Mouse (Mus musculus): Measurements from ENCODE around the gene Mindy2.

Mindy2 gene

DNA sequence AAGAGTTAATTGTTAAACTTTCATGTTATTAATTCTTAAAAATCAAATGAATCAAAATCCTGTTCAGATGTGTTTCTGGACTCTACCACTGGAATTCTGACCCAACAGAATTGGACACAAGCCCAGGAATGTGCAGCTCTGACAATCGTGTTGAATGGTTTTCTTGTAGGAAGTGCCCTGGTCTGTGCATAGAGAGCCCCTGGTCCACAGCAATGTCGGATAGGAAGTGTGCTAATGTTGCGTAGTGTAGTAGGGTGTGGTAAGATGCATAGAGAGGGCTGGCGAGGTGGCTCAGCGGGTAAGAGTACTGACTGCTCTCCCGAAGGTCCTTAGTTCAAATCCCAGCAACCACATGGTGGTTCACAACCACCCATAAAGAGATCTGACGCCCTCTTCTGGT is 9.8 kb upstream of the Mindy2 start:
- no peak for DNase-seq

DNA sequence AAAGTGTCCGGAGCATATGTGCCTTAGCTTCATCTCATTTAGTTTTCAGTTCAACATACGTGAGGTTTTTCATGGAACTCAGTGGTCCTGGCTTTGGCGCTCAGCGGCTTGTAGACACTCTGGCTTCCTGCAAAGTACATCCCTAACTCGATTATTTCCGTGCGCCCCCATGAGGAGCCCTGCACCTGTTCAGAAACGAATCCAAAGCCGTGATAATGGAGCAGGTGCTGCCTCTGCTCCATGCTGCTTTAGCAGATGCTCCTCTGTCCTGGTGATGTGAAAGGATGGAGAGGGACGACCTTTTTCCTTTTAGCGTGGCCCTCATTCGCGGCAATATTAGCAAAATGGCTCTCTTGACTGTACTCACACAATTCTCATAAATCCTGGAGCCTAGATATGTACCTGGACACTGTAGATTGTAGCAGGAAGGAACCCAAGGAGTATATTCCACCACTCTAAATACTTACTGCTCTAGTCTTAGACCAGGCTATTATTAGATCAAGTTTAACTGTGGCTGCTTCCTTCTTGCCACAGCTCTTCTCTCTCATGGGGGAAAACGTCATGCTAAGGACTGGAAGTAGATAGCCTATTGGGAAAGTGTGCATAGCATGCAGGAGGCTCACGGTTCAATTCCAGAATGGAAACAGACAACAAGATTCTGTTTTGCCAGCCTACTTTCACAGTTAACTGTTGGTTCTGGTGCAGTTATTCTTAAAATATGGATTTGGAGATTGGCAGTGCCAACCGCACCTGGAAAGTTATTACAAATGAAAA is 8.6 kb upstream of the Mindy2 start:
- DNase-seq = peak; percentile 93 to 96

DNA sequence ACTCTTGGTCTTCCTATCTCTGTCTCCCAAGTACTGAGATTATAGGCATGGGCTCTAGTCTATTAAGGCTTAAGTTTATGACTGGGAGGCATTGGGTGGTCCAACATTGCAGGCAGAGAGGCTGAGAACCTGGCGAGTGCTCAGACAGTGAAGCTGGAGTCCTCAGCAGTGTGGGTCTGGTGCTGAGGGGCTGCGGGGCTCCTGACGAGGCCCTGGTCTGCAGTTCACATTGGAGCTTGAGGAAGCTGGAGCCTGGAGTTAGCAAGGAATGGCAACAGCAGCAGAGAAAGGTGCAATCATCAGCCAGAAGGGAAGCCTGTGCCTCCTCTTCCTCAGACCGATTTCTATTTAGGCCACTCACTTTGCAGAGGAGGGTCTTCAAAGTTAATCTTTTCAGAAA is 7.9 kb upstream of the Mindy2 start:
- DNase-seq = peak in 1 of 2 experiments; percentile 57

DNA sequence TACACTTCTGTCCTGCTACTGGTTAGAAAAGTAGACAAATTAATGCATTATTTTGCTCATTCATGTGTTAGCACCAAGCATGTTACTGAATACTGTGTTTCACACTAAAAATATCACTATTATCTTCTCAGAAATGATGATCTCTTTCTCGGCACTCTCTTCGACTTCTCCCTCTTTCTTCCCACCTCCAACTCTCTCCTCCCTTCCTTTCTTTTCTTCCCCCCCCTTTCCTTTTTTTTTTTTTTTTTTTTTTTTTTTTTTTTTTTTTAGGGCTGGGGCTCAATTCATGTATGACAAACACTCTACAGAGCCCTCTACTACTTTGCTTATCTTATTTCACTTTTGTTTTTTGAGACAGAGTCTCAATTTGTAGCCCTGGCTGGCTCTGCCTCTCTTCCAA is 1.3 kb upstream of the Mindy2 start:
- DNase-seq = no peak

DNA sequence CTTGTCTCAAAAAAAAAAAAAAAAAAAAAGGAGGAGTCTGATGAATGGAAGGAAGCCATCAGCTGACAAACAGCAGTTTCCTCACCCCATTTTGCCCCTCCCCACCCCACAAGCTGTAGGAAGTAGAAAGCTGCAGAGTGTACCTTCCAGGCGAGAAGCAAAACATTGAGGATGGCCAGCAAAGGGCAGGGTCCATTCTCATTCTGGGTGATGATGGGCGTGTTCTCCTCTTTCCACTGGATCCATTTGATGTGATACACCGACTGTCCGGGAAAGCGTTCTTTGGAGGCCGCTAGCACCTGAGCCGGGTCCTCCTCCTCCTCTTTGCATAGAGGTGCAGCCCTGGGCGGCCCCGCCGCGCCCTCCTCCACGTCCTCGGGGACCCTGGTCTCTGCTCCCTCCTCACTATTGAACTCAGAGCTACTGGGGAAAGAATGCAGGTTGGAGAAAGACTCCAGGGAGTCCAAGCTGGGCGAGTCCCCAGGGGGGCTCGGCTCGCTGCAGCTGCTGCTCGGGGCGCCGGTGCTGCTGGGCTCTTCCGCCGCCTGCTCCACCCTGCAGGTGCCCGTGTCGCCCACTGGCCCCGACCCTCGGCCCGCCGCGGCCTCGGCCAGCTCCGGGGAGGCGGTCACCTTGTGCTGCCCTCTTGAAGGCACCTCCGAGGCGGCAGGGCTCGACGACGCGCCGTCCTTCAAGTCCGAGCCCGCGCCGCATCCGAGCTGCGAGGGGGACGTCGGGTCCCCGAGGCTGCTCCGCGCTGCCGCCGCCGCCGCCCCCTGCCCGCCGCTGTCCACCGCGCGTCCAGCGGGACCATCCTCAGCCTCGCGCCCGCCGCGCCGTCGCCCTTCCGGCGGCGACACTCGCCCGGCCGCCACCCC is 605 bp downstream of the Mindy2 start, which contains the start of gene Gm10642:
Gene Gm10642 (plus strand): TSS at position 122 of the 878 bp plus-strand sequence.
- DNase-seq = peak; percentile 69 to 75

DNA sequence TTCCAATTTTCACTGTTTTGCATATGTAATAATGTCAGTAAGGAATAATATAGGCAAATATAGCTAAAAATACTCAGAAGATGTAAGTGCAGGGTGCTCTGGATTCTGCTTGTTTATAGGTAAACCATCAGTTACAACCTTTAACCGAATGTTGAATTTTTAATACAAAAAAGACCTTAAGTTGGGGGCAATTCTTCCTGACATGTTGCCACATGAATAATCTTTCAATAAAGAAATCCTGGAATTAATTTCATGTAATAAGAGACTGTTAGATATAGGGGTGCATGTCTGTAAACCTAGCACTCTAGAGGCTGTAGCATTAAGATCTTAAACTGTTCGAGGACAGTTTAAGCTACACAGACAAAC is 1.2 kb downstream of the Mindy2 start:
- no peak for DNase-seq

DNA sequence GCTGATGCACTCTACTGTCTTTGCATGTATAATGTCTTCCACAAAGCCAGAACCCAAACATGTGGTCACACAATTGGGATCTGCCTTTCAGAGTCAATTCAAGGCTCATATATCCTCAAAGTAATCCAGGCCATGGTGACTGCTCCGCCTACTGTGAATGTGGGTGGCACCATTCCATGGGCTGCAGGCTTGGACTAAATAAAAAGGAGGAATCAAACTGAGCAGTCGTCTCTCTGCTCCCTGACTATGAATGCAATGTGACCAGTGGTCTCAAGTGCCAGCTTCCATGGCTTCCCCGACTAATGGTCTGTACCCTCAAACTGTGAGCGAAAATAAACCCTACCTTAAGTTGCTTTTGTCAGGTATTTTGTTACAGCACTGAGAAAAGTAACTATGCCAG is 2.5 kb downstream of the Mindy2 start:
- DNase-seq = peak; percentile 59 to 65

DNA sequence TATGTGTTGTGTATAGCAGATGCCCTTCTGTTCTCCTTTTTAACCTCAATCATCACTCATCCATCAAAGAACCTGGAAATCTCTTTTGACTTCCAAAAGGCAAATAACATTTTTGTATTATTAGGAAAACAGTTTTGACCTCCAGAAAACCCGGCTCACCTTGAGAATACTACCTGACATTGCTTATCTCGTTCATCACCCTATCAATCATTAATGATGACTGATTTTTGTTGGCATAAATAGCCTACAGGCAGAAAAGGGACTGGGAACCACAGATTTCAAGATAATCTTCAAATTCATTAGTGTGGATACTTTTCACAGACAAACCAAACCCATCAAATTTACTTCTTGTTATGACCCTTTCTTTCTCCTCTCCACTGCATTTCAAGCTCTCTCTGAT is 3.1 kb downstream of the Mindy2 start:
- DNase-seq = no peak

DNA sequence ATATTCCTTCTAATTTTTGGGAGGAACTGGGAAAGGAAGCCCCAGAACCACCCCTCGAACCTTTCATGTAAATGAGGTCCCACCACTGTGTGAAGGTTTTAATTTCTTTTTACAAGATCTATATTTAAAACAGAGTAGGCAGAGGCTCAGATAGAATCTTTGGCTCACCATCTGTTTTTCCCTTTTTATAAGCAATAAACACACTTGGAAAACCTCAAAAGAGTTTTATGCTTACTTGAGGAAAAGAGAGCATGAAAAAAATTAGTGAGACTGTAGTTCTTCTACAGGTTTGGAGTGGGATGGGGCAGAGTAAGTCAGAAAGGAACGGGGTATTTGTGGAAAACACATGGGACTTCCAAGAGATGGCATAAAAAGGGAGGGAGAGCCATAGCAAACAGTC is 4.8 kb downstream of the Mindy2 start:
- DNase-seq = no peak

DNA sequence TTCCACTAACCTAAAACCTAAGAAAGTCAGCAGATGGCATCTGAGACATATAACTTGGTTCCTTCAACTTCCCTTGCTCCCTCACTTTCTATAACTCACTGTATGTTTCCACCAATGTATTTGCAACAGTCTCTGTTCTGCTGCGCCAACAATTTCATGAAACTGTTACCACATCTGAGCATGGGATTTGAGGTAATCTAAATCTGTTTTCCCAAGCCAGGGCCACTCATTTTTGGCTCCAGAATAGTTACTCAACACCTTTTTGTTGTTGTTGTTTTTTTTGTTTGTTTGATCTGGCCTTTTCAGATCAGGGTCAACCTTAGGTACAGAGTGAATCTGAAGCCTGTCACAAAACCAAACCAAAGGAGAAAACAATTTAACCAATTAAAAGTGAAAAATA is 6.0 kb downstream of the Mindy2 start:
- no peak for DNase-seq

DNA sequence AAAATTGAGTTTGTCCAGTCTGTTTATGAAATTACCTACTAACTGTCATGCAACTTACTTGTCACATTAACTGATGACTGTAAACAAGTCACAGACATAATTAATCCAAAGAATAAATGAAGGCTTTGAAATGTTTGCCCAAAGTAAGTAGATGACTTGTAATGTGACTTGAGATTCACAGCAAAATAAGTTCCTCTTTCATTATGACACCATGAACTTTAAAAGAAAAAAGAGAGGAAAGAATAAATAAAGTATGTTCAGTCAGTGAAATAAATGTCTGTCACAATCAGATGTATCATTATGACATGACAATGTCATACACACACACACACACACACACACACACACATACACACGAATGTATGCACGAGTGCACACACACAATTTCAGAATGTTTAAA is 6.7 kb downstream of the Mindy2 start:
- no peak for DNase-seq

DNA sequence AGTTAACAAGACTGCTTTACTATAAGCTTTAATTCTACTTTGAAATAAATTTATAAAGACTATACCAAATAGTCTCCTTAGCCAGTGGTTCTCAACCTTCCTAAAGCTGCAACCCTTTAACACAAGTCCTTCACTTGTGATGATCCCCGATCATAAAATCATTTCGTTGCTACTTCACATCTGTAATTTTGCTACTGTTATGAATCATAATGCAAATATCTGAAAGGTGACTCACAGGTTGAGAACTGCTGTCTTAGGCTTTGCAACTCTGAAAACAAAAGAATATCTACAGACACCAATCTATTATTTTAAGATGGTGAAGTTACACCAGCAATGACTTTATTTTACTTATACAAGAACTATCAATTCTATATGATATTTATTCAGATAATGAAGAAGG is 20.2 kb downstream of the Mindy2 start:
- DNase-seq = no peak

DNA sequence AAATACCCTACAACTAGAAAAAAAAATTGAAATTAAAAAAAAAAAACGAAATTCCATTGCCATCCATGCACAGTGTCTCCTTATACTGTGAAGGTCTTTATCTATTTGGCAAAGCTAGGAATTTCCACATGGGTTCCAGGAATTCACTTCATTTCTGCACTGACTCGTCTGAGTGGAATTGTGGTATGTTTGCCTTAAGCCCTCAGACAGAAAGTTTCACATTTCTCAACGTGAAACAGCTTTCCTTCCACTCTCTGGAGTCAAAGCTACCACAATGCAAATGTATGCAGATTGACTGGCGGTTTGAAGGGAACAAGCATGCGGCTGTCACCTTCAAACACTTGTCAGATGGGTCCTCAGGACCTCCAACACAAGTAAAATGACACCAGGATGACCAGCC is 25.3 kb downstream of the Mindy2 start:
- no peak for DNase-seq

DNA sequence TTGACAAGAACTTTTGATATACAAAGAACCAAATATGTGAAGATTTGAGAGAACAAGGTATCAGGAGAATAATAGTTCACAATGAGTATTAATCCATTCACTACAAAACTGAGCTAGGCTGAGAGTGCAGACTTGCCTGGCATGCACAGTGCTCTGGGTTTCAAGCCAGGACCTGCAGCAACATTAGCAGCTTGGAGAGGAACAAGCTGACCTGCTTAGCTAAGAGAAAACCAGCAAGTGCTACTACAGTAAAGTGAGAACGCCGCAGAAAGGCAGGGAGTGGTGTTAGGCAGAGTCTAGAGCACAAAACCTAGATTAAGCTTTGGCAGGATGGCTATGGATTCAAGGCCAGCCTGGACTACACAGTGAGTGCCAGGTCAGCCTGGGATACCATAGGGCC is 27.3 kb downstream of the Mindy2 start:
- DNase-seq = peak; percentile 55 to 63

DNA sequence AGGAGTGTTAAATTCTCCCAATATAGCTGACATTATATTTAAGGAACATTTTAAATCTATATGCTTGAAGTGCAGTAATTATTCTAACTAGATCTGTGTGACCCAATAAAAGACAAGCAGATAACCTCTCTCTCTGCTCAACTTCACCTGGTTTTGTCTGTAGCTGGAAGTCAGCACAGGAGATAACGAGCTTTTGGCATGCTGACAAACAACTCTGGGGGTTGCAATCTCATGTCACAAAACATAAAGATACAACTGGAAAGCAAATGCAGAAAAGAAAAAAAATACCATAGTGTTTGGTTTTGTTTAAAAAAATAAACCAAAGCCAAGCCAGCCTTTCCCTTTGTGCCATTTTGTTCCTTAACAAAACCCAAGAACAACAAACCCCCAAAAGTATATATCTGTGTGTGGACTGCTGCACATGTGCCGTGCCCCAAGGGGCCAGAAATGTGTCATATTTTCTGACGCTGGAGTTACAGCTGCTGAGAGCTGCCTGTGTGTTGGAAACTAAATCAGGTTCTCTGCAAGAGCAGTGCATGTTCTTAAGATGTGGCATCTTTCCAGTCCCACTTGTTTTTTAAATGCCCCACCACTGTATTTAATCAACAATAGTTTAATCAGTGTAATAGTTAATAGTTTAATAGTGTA is 45.8 kb downstream of the Mindy2 start:
- DNase-seq = no peak

DNA sequence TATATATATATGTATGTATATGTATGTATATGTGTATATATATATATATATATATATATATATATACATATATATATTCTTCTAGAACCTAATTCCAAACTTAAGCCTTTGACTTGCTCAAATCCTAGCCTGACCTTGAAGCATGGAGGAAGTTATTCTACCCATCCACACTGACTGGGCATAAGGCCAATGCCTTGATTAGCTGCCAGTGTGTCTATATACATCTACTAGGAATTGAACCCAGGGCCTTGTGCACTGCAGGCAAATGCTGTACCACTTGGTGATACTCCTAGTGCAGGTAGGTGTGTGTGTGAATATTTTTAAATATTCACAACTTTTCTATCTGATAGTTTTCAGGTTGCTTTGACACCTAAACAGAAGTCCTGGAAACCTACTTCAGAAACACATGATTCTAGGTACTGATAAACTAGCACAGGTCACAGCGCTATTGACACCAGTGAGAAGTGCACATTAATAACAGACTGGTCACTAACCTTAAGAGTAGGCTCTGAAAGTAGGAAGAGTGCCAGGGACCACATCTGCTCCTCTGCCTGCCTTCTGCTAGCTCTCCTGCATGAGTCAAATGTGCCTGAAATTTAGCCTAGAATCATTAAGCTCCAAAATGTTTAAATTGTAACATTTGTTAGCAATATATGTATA is 54.7 kb downstream of the Mindy2 start:
- peak; percentile 63 to 67 for DNase-seq

DNA sequence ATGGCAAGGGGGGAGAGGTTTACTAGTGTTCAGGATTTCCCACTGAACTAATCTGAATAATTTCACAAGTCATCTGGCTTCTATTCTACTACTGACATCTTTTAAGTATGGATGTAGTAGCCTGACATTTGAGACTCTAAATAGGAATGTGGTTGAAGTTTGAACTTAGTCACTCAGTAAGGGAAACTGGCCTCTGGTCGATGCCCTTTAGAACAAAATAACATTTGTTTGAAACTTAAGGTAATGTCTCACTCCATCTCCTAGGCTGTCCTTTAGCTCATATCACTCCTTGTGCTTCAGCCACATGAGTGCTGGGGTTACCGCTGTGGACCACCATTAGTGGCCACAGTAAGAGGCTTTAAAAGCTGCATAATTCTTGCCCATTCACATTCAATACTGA is 58.7 kb downstream of the Mindy2 start:
- no peak for DNase-seq

DNA sequence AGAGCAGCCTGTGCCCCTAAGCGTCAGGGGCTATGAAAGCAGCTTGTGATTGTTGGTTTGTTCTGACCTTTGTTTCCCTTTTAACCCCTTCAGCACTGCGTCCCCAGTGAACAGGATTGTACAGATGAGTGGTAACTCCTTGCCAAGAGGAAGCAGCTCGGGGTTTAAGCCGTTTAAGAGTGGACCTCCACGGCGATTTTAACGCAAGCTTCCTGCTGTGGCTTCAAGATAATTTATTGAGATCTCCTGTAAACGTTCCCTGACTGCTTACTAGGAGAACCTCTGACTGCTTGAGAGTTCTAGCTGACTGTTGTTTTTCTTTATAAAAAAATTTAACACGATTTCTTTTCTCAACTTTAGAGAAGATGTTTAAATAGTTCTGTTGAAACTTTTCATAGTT is 65.5 kb downstream of the Mindy2 start:
- DNase-seq = no peak

DNA sequence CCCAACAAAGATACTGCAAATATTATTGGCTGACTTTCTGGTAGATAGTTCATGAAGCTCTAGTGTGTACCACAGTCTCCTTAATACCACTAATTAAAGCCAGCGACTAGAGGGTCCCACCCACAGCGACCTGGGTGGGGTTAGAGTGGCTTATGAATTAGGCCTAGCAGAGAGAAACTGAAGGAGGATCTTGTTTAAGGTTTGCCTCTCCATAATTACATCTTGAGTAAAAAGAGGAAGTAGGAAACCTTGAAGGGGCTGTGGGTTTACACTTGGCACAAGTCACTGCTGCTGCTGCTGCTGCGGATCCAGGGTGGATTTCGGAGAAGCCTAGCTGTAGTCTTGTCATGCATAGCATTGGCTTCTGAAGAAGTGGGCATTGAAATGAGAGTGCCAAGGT is 66.2 kb downstream of the Mindy2 start:
- no peak for DNase-seq

DNA sequence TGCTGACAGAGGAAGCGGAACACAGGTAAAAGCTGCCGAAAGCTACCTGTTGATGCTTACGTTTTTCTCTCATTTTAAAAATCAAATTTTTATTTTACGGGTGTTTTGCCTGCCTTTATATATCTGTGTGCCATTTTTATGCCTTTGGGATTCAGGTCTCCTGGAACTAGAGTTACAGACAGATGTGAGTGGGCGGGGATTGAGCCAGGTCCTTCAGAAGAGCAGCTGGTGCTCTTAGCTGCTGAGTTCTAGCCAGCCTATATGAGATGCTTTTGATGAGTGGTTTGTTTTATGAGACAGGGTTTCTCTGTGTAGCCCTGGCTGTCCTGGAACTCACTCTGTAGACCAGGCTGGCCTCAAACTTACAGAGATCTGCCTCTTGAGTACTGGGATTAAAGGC is 69.8 kb downstream of the Mindy2 start:
- DNase-seq = no peak

DNA sequence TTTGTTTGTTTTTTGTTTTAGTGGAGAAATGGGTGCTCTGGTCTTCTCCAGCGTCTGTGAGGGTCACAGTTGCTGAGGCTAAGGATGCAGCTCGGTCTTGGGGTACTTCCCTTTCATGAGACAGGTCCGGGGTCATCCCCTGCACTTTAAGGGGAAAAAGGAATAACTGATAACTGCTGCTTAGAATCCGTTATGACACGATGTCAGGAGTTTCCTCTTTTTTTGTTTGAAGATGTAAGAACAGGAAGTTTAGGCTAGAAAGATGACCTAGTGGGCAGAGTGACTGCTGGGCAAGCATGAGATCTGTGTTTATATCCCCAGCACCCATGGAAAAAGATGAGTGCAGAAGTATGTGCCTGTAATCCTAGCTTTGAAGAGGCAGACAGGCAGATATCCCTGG is 71.8 kb downstream of the Mindy2 start:
- no peak for DNase-seq

DNA sequence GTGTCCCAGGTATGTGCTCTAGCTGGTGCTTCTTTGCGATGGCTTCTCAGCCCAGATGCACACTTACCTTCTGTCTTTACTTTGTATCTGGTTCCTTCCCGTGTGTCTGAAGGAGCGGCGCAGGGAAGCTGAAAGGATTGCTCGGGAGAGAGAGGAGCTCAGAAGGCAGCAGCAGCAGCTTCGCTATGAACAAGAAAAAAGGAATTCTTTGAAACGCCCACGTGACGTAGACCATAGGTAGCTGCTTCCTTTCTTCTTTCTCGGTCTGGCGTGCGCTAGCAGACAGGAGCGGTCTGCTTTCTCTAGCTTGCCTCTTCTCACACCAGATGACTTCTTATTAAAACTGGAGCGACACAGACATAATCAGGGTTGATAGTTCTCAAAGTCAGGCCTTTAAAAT is 72.3 kb downstream of the Mindy2 start:
- no peak for DNase-seq

DNA sequence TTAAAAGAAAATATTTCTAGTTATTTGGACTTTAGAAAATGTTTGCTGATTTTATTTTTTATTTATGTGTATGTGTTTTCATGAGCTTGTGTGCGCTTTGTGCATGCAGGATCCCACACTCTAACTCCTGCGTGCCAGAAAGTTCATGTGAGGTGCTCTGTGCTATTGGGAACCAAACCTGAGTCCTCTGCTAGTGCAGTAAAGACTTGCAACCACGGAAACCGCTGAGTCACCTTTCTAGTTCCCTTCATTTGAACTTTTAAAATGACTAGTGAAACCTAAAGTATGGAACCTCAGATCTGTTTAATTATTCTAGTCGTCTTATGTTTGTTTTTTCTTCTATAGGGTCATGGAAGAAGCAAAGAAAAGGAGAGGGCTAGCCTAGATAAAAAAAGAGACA is 76.0 kb downstream of the Mindy2 start:
- DNase-seq = no peak

All from cerebellum, postnatal 14 days (tissue).